Mouse (Mus musculus) CH12.LX (cell line): Measurements from ENCODE around the gene Mrps7. TPM values are rescaled to one million over a fixed set of nuclear protein-coding genes. Genes with fewer than 3 reads are reported as not detected.

Experiments
- DNase-seq: peaks from one replicate; pipeline ENCODE4 v3.0.0-alpha.2; 2013; ENCODE audit errors: extremely low read depth
- H3K27ac ChIP-seq: 2 replicates; pipeline ENCODE4 v1.5.1; 2012; ENCODE audit warnings: low read depth, mild to moderate bottlenecking, control low read depth, moderate library complexity; ENCODE audit not compliant: insufficient read depth
- H3K27me3 ChIP-seq: replicated peaks from 2 replicates; pipeline ENCODE3; 2012; ENCODE audit warnings: inconsistent platforms
- H3K36me3 ChIP-seq, 2 experiments: replicated peaks in 1 of 2; 2 replicates each; pipeline versions ENCODE3 to v1.6.1; 2012; ENCODE audit warnings: inconsistent platforms in 1 of 2, low read length in 1 of 2, mild to moderate bottlenecking in 1 of 2, mixed read lengths in 1 of 2, moderate library complexity in 1 of 2; ENCODE audit not compliant: control insufficient read depth in 1 of 2, insufficient read depth in 1 of 2
- H3K4me1 ChIP-seq, 2 experiments: 2 replicates each; pipeline ENCODE4 v1.6.1; 2012; ENCODE audit warnings: inconsistent platforms in 1 of 2, moderate library complexity in 1 of 2; ENCODE audit not compliant: insufficient read depth in 2 of 2, control insufficient read depth in 1 of 2
- H3K4me2 ChIP-seq: 2 replicates; pipeline ENCODE4 v1.6.1; 2012; ENCODE audit warnings: low read depth, mild to moderate bottlenecking, control low read depth; ENCODE audit not compliant: poor library complexity, insufficient read depth, severe bottlenecking
- H3K4me3 ChIP-seq, 3 experiments: fragments of 150-350 bp in 1 of 3; sonication (generic) in 1 of 3; replicated peaks in 1 of 3; 2 replicates each; pipeline versions ENCODE3 to v1.5.1; 2011 to 2012; ENCODE audit warnings: low read depth in 2 of 3, low read length in 2 of 3, mild to moderate bottlenecking in 2 of 3, moderate library complexity in 2 of 3, control low read depth in 1 of 3, improper control_type of control experiment in 1 of 3, inconsistent platforms in 1 of 3, mixed read lengths in 1 of 3; ENCODE audit not compliant: poor library complexity in 1 of 3
- H3K79me2 ChIP-seq: replicated peaks from 2 replicates; pipeline ENCODE4 v1.6.1; 2012; ENCODE audit warnings: mild to moderate bottlenecking, moderate library complexity; ENCODE audit not compliant: control insufficient read depth, poor library complexity, insufficient read depth, severe bottlenecking; ENCODE audit errors: extremely low read depth
- H3K9ac ChIP-seq: 2 replicates; pipeline ENCODE4 v1.6.1; 2012; ENCODE audit warnings: low read depth, mild to moderate bottlenecking, control low read depth, moderate library complexity; ENCODE audit not compliant: insufficient read depth
- H3K9me3 ChIP-seq: replicated peaks from 2 replicates; pipeline ENCODE3; 2012; ENCODE audit warnings: low read length, inconsistent platforms, mixed read lengths
- BHLHE40 ChIP-seq: IDR thresholded peaks from 2 replicates; pipeline ENCODE4 v1.6.1; 2011; ENCODE audit warnings: mild to moderate bottlenecking, low read depth, low read length, improper control_type of control experiment
- CHD1 ChIP-seq: IDR thresholded peaks from 2 replicates; pipeline ENCODE4 v1.6.1; 2012; ENCODE audit warnings: low read depth, low read length, improper control_type of control experiment, inconsistent platforms
- CHD2 ChIP-seq: IDR thresholded peaks from 2 replicates; pipeline ENCODE4 v1.6.1; 2011; ENCODE audit warnings: low read length, improper control_type of control experiment
- CTCF ChIP-seq, 2 experiments: IDR thresholded peaks in 1 of 2; conservative IDR thresholded peaks in 1 of 2; 2 replicates each; pipeline ENCODE4 v1.5.1; 2011 to 2012; ENCODE audit warnings: low read depth in 2 of 2, low read length in 2 of 2, improper control_type of control experiment in 1 of 2, inconsistent platforms in 1 of 2, mild to moderate bottlenecking in 1 of 2, moderate library complexity in 1 of 2
- E2F4 ChIP-seq: IDR thresholded peaks from 2 replicates; pipeline ENCODE4 v1.6.1; 2011; ENCODE audit warnings: low read depth, low read length, improper control_type of control experiment; ENCODE audit not compliant: insufficient replicate concordance
- ELF1 ChIP-seq: IDR thresholded peaks from 2 replicates; pipeline ENCODE4 v1.6.1; 2014; ENCODE audit warnings: low read depth, mild to moderate bottlenecking, inconsistent platforms, low read length, improper control_type of control experiment
- EP300 ChIP-seq: IDR thresholded peaks from 2 replicates; pipeline ENCODE4 v1.6.1; 2011; ENCODE audit warnings: low read length, improper control_type of control experiment
- ETS1 ChIP-seq: conservative IDR thresholded peaks from 2 replicates; pipeline ENCODE4 v1.6.1; 2012; ENCODE audit warnings: low read depth, mild to moderate bottlenecking, inconsistent platforms, low read length, improper control_type of control experiment, moderate library complexity
- GABPA ChIP-seq: IDR thresholded peaks from 2 replicates; pipeline ENCODE4 v1.6.1; 2012; ENCODE audit warnings: low read depth, low read length, improper control_type of control experiment, inconsistent platforms; ENCODE audit not compliant: insufficient replicate concordance
- HCFC1 ChIP-seq: IDR thresholded peaks from 2 replicates; pipeline ENCODE4 v1.6.1; 2012; ENCODE audit warnings: low read depth, mild to moderate bottlenecking, inconsistent platforms, low read length, improper control_type of control experiment
- IRF4 ChIP-seq: IDR thresholded peaks from 2 replicates; pipeline ENCODE4 v1.6.1; 2014; ENCODE audit warnings: low read depth, mild to moderate bottlenecking, inconsistent platforms, low read length, improper control_type of control experiment
- JUN ChIP-seq: IDR thresholded peaks from 2 replicates; pipeline ENCODE4 v1.6.1; 2011; ENCODE audit warnings: low read depth, mild to moderate bottlenecking, low read length, improper control_type of control experiment, moderate library complexity; ENCODE audit not compliant: insufficient read depth
- JUND ChIP-seq: conservative IDR thresholded peaks from 2 replicates; pipeline ENCODE4 v1.6.1; 2011; ENCODE audit warnings: low read depth, low read length, improper control_type of control experiment
- KAT2A ChIP-seq: IDR thresholded peaks from 2 replicates; pipeline ENCODE4 v1.6.1; 2012; ENCODE audit warnings: low read length, improper control_type of control experiment, inconsistent platforms; ENCODE audit not compliant: insufficient replicate concordance
- MAFK ChIP-seq: IDR thresholded peaks from 2 replicates; pipeline ENCODE4 v1.6.1; 2011; ENCODE audit warnings: low read length, improper control_type of control experiment; ENCODE audit not compliant: insufficient replicate concordance
- MAX ChIP-seq: IDR thresholded peaks from 2 replicates; pipeline ENCODE4 v1.6.1; 2011; ENCODE audit warnings: low read length, improper control_type of control experiment
- MAZ ChIP-seq: IDR thresholded peaks from 2 replicates; pipeline ENCODE4 v1.6.1; 2012; ENCODE audit warnings: low read depth, mild to moderate bottlenecking, inconsistent platforms, low read length, improper control_type of control experiment, moderate library complexity
- MEF2A ChIP-seq: IDR thresholded peaks from 2 replicates; pipeline ENCODE4 v1.6.1; 2014; ENCODE audit warnings: low read depth, mild to moderate bottlenecking, inconsistent platforms, low read length, improper control_type of control experiment, borderline replicate concordance
- MXI1 ChIP-seq: IDR thresholded peaks from 2 replicates; pipeline ENCODE4 v1.6.1; 2011; ENCODE audit warnings: mild to moderate bottlenecking, low read depth, low read length, improper control_type of control experiment
- MYC ChIP-seq: IDR thresholded peaks from 2 replicates; pipeline ENCODE4 v1.6.1; 2011; ENCODE audit warnings: low read depth, mild to moderate bottlenecking, improper control_type of control experiment, low read length
- NELFE ChIP-seq: IDR thresholded peaks from 2 replicates; pipeline ENCODE4 v1.6.1; 2011; ENCODE audit warnings: low read depth, low read length, improper control_type of control experiment
- NRF1 ChIP-seq: IDR thresholded peaks from 2 replicates; pipeline ENCODE4 v1.6.1; 2014; ENCODE audit warnings: low read depth, mild to moderate bottlenecking, inconsistent platforms, low read length, improper control_type of control experiment, moderate library complexity
- PAX5 ChIP-seq: IDR thresholded peaks from 2 replicates; pipeline ENCODE4 v1.6.1; 2012; ENCODE audit warnings: low read length, inconsistent platforms, mixed read lengths
- POLR2A ChIP-seq: IDR thresholded peaks from 2 replicates; pipeline ENCODE4 v1.6.1; 2011; ENCODE audit warnings: low read depth, mild to moderate bottlenecking, improper control_type of control experiment, low read length
- POLR2AphosphoS2 ChIP-seq: IDR thresholded peaks from 2 replicates; pipeline ENCODE4 v1.6.1; 2011; ENCODE audit warnings: low read depth, low read length, improper control_type of control experiment
- RAD21 ChIP-seq: IDR thresholded peaks from 2 replicates; pipeline ENCODE4 v1.6.1; 2011; ENCODE audit warnings: low read depth, mild to moderate bottlenecking, low read length, improper control_type of control experiment, moderate library complexity
- RCOR1 ChIP-seq: conservative IDR thresholded peaks from 2 replicates; pipeline ENCODE4 v1.6.1; 2012; ENCODE audit warnings: low read depth, mild to moderate bottlenecking, inconsistent platforms, low read length, improper control_type of control experiment
- SIN3A ChIP-seq: IDR thresholded peaks from 2 replicates; pipeline ENCODE4 v1.6.1; 2012; ENCODE audit warnings: low read length, improper control_type of control experiment, inconsistent platforms
- SMC3 ChIP-seq: IDR thresholded peaks from 2 replicates; pipeline ENCODE4 v1.6.1; 2011; ENCODE audit warnings: low read depth, low read length, improper control_type of control experiment
- TBP ChIP-seq: conservative IDR thresholded peaks from 2 replicates; pipeline ENCODE4 v1.6.1; 2011; ENCODE audit warnings: low read depth, low read length, improper control_type of control experiment
- TCF12 ChIP-seq: IDR thresholded peaks from 2 replicates; pipeline ENCODE4 v1.6.1; 2014; ENCODE audit warnings: low read depth, mild to moderate bottlenecking, inconsistent platforms, low read length, improper control_type of control experiment
- UBTF ChIP-seq: IDR thresholded peaks from 2 replicates; pipeline ENCODE4 v1.6.1; 2012; ENCODE audit warnings: low read depth, mild to moderate bottlenecking, inconsistent platforms, low read length, improper control_type of control experiment, moderate library complexity
- USF1 ChIP-seq: IDR thresholded peaks from 2 replicates; pipeline ENCODE4 v1.6.1; 2014; ENCODE audit warnings: low read depth, mild to moderate bottlenecking, inconsistent platforms, low read length, improper control_type of control experiment
- USF2 ChIP-seq: conservative IDR thresholded peaks from 2 replicates; pipeline ENCODE4 v1.6.1; 2011; ENCODE audit warnings: low read depth, low read length, improper control_type of control experiment
- ZC3H11A ChIP-seq: IDR thresholded peaks from 2 replicates; pipeline ENCODE4 v1.6.1; 2012; ENCODE audit warnings: low read depth, mild to moderate bottlenecking, inconsistent platforms, low read length, improper control_type of control experiment
- ZKSCAN1 ChIP-seq: IDR thresholded peaks from 2 replicates; pipeline ENCODE4 v1.6.1; 2012; ENCODE audit warnings: low read depth, inconsistent platforms, low read length, improper control_type of control experiment, borderline replicate concordance
- ZMIZ1 ChIP-seq: IDR thresholded peaks from 2 replicates; pipeline ENCODE4 v1.6.1; 2012; ENCODE audit warnings: low read depth, mild to moderate bottlenecking, inconsistent platforms, low read length, improper control_type of control experiment
- ZNF384 ChIP-seq: IDR thresholded peaks from 2 replicates; pipeline ENCODE4 v1.6.1; 2012; ENCODE audit warnings: low read depth, low read length, improper control_type of control experiment, inconsistent platforms
- dilution Hi-C: fragments of 300-500 bp; cut with MboI; formaldehyde crosslinking; loops from 2 replicates; pipeline ENCODE4 v1.14.3; 2020; ENCODE audit warnings: low sequenced_read_pairs; ENCODE audit not compliant: extremely low pct_unique_long_range_greater_than_20kb, extremely low pct_ligation_motif_present
- in situ Hi-C: fragments of 300-500 bp; cut with MboI; formaldehyde crosslinking; loops from 3 replicates; pipeline ENCODE4 v1.14.3; 2019; ENCODE audit warnings: low sequenced_read_pairs, low pct_ligation_motif_present, low pct_unique_long_range_greater_than_20kb, mixed read lengths
- polyA plus RNA-seq: library from polyadenylated mRNA; unstranded; fragments of >175 nt; gene quantifications from 2 replicates; pipeline ENCODE4 v1.2.1, GENCODE M21; 2012; ENCODE audit warnings: low read depth; ENCODE audit not compliant: insufficient read length
- total RNA-seq, 2 experiments: library from RNA; depleted of rRNA; stranded (reverse); fragments of 300-350 nt in 1 of 2; fragments of >200 nt in 1 of 2; gene quantifications; 2 replicates each; pipeline ENCODE4 v1.2.3; 2012 to 2014

Gene Mrps7
- total and polyA plus RNA-seq, 3 experiments = 154 to 172 (median 157) TPM

DNA sequence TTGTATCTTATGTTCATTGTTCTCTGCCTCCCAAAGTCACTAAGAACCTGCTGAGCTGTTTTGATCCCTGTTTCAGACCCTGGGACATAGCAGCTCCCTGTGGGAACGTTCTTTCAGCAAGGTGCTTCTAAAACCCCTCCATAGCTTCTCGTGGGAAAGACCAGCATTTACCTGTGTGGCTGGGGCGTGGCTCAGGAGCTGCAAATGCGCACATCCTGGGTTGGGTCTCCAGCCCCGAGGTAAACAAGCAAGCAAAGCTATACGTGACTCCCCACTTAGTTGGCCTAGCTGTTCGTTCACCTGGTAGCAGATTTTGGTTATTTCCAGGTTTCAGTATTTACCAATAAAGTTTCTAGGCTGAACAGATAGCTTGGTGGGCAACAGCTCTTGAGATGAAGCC is 28.5 kb downstream of the Mrps7 start:
- dilution Hi-C loops = no loop called here
- in situ Hi-C loops = loop anchor here (25.0 kb wide), 1 partner anchor 780 kb away; the partner anchor contains the start of gene Rnf157
- H3K9ac ChIP-seq = no peak overlapping the region; the same call in 1 of the 2 replicates

DNA sequence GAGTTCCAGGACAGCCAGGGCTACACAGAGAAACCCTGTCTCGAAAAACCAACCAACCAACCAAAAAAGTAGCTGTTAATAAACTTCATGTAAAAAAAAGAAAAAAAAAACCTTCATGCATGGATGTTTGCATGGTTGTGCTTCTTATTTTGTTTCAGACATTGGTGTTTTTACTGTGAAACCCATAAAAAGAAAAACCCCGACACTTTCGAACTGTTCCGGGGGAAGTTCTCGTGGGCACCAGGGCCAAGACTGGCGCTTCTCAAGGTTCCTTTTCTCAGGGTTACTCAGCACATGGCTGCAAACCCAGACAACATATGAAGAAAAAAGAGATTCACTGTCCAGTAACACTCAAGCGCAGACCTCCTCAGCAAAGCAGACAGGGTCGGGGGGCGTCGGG is 29.1 kb downstream of the Mrps7 start:
- dilution Hi-C loops = no loop called here
- DNase-seq = no peak
- peak overlapping the region; percentile 98 for H3K27ac ChIP-seq
- TF ChIP-seq HCFC1 = no peak
- no peak for TF ChIP-seq E2F4
- no peak for TF ChIP-seq KAT2A
- TF ChIP-seq GABPA = no peak
- peak; percentile 79 for TF ChIP-seq TCF12
- TF ChIP-seq RAD21 = no peak
- peak; percentile 87 for TF ChIP-seq MAX
- no peak for TF ChIP-seq CTCF (conservative IDR thresholded peaks at IDR 0.05 in 1 of 2, IDR thresholded peaks at IDR 0.05 in 1 of 2; ENCODE audit: low read depth in 2 of 2, low read length in 2 of 2)
- TF ChIP-seq ETS1 = peak; percentile 72; the same call in 1 of the 2 replicates
- peak; percentile 62 for TF ChIP-seq CHD2
- peak; percentile 82 for TF ChIP-seq EP300
- TF ChIP-seq NRF1 = no peak
- peak; percentile 87 for TF ChIP-seq IRF4
- peak; percentile 95 for TF ChIP-seq MEF2A
- peak; percentile 61; the same call in 1 of the 2 replicates for TF ChIP-seq TBP
- 0 out of 2 replicates have a peak, but pooled peaks have one; percentile 38 for TF ChIP-seq ELF1
- no peak for TF ChIP-seq USF2

More for the DNA sequence above, 28.5 kb downstream of the Mrps7 start:
- Histone ChIP-seq H3K4me3 (peak overlapping the region in 1 of 3 experiments; percentile 36), H3K4me1 (peaks cover 31 to 62% of the 10 kb centered on the region in 2 experiments), H3K36me3 (no peaks in the 10 kb centered on the region), H3K27ac (peak overlapping the region; percentile 98), H3K79me2 (peaks cover 7% of the 10 kb centered on the region), H3K9me3 (no peaks in the 10 kb centered on the region), H3K4me2 (no peak overlapping the region), H3K27me3 (no peaks in the 10 kb centered on the region)
- DNase-seq = no peak
- TF ChIP-seq CHD1 (no peak; the same call in 1 of the 2 replicates), GABPA (no peak), ZKSCAN1 (no peak), ZMIZ1 (no peak), MEF2A (peak; percentile 63), ZNF384 (no peak), KAT2A (no peak), JUND (no peak), MYC (no peak), EP300 (peak; percentile 50; the same call in 1 of the 2 replicates), HCFC1 (no peak), RAD21 (no peak), MAX (0 out of 2 replicates have a peak, but pooled peaks have one; percentile 15), UBTF (no peak; the same call in 1 of the 2 replicates), TBP (no peak), JUN (no peak), NELFE (no peak), BHLHE40 (peak; percentile 32; the same call in 1 of the 2 replicates), SIN3A (no peak), MXI1 (no peak), TCF12 (no peak), CTCF (conservative IDR thresholded peaks at IDR 0.05 in 1 of 2, IDR thresholded peaks at IDR 0.05 in 1 of 2; ENCODE audit: low read depth in 2 of 2, low read length in 2 of 2) (no peak), POLR2A (peak; percentile 27), ELF1 (peak; percentile 18; the same call in 1 of the 2 replicates), ETS1 (0 out of 2 replicates have a peak, but pooled peaks have one; percentile 26), USF1 (no peak), POLR2AphosphoS2 (no peak), CHD2 (no peak), USF2 (no peak), E2F4 (no peak), PAX5 (no peak), SMC3 (no peak), NRF1 (no peak), MAZ (no peak), IRF4 (no peak; the same call in 1 of the 2 replicates), RCOR1 (no peak; the same call in 1 of the 2 replicates), ZC3H11A (no peak), MAFK (no peak)

More for the DNA sequence above, 29.1 kb downstream of the Mrps7 start:
- Histone ChIP-seq H3K9ac (peak overlapping the region; percentile 34; the same call in 1 of the 2 replicates), H3K36me3 (no peaks in the 10 kb centered on the region), H3K4me1 (peaks cover 35 to 68% of the 10 kb centered on the region in 2 experiments), H3K4me3 (no peak overlapping the region), H3K79me2 (peaks cover under 1% of the 10 kb centered on the region), H3K9me3 (no peaks in the 10 kb centered on the region), H3K27me3 (no peaks in the 10 kb centered on the region), H3K4me2 (peak overlapping the region; percentile 63; the same call in 1 of the 2 replicates)
- in situ Hi-C loops = loop anchor here (25.0 kb wide), 1 partner anchor 779 kb away; the partner anchor contains the start of gene Rnf157
